Mouse (Mus musculus) small intestine, adult 2 months (tissue): Measurements from ENCODE around the gene Asb2.

Experiments
- CTCF ChIP-seq: fragments of 200-500 bp; IDR thresholded peaks from 2 replicates; pipeline ENCODE4 v1.5.1; 2012; ENCODE audit warnings: low read depth, mild to moderate bottlenecking, control low read depth, inconsistent platforms, low read length, moderate library complexity, mixed read lengths; ENCODE audit not compliant: insufficient replicate concordance, insufficient read length; ENCODE audit errors: extremely low read depth
- POLR2A ChIP-seq: fragments of 200-500 bp; IDR thresholded peaks from 2 replicates; pipeline ENCODE4 v1.6.1; 2012; ENCODE audit warnings: low read depth, mild to moderate bottlenecking, control low read depth, inconsistent platforms, low read length, moderate library complexity

DNA sequence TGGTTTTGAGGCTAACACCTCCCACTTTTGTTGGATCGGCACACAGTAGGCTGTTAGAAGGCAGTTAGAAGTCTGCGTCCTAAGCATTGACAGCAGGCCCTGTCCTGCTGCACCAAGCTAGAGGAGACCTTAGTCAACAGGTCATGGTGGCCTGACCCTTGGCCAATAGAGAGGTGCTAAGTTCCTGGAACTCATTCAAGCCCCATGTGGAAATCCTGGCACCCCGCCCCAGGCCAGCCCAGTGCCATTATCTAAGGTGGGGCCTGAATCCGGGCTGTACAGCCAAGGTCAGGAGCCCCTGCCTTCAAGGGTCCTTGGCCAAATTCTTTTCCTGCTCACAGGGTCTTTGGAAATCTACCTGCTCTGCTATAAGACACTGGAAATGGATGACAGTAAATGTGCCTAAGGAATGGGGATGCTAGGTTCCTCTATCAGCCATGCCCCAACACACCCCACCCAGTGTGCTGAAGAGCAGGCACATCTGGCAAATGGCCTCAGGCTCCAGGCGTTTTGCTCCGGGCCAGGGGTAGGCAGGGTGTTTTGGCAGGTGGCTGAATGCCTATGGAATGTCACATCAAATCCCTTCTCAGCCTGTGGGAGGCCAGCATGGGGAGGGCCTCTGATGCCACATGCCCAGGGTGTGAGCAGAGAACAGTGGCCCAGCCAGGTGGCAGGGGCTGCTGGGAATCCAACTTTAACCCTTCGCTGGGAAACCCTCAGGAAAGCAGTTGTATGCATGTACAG lies 27.2 kb downstream of the Asb2 start:
- no peak for TF ChIP-seq POLR2A
- no peak for TF ChIP-seq CTCF
